Mouse (Mus musculus) A20 (cell line): ENCODE measurements around the gene Acot7.
A peak's percentile ranks its signal among the peaks of the same experiment; 100 is the strongest.

Experiments used
- DNase-seq: peaks from one replicate; pipeline ENCODE4 v3.0.0-alpha.2; 2011; ENCODE audit warnings: low read depth, low spot score

The Acot7 gene

DNA sequence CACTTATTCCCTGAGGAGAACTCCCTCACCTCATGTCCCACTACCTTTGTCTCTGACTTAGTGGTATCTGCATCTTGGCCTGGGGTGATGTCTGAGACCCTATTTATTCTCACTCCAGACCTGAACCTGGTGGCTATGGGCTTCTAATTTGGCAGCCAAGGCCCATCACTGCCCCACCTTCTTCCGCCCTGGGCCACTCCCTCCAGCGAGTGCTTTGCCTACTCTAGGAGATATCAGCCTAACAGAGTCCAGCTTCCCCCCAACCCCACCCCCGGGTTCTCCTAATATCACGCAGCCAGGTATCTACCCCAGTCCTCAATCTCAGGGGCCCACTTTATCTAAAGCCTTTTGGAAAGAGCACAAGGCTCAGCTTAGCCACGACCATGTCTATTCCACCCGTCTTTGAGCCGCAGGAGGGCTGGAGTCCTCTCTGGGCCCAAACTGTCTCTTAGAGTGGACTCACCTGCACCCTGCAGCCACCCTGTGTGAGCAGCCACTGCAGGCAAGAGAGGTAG is 26.4 kb upstream of the Acot7 start:
- no peak for DNase-seq

DNA sequence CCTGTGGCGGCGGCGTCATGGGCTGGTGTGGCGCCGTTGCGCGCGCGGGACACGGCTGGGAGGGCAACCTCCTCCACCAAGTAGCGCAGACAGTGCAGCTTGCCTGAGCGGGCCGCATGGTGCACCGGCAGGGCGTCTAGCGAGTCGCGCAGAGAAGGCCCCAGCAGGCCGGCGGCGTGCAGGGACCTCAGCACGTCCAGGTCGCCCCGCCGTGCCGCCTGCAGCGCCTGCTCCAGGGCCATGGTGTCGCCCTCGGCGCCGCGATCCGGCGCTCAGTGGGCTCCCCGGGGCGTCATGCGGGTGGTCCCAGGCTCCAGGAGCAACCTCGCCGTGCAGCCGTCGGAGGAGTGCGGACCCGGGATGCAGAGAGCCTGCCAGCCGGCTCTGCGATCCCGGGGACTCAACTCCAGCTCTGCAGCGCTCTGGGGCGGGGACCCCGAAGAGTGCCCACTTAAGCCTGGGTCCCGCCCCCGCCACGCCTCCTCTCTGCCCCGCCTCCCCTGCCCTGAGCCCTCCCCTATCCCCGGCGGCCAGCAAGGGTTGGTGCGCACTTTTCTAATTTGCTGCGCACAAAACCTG is 25.9 kb upstream of the Acot7 start, which contains the start of gene Espn:
Gene Espn (minus strand): TSS at position 406 of the 579 bp plus-strand sequence.
- DNase-seq, result peak; percentile 82

DNA sequence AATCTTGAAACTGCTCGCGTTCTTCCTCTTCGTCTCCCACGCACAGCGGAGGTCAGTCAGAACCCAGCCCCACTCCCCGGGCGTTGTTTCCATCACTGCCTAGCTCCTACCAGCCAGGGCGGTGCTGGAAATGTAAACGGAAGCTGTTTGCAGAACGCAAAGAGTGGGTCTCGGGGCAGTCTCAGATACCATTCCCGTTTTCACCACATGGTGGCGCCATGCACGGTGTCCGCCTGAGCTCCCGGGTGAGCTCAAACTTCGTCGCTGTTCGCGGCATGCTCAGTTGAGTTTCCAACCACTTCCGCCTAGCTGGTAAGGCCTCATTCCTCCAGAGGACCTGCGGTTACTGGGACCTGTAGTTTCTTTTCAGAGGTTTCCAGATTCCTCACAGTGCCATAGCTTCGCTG is 24.2 kb upstream of the Acot7 start:
- DNase-seq, result peak; percentile 94

DNA sequence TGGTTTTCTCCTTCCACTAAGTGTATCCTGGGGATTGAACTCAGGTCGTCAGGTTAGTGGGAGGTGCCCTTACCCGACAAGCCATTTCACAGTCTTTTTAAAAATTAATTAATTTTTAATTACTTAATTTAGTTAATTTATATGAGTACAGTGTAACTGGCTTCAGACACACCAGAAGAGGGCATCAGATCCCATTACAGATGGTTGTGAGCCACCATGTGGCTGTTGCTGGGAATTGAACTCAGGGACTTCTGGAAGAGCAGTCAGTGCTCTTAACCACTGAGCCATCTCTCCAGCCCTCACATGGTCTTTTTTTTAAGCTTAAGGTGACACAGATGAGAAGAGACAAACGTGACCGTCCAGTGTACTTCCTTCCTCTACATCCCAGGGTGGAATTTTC is 22.9 kb upstream of the Acot7 start:
- no peak for DNase-seq

DNA sequence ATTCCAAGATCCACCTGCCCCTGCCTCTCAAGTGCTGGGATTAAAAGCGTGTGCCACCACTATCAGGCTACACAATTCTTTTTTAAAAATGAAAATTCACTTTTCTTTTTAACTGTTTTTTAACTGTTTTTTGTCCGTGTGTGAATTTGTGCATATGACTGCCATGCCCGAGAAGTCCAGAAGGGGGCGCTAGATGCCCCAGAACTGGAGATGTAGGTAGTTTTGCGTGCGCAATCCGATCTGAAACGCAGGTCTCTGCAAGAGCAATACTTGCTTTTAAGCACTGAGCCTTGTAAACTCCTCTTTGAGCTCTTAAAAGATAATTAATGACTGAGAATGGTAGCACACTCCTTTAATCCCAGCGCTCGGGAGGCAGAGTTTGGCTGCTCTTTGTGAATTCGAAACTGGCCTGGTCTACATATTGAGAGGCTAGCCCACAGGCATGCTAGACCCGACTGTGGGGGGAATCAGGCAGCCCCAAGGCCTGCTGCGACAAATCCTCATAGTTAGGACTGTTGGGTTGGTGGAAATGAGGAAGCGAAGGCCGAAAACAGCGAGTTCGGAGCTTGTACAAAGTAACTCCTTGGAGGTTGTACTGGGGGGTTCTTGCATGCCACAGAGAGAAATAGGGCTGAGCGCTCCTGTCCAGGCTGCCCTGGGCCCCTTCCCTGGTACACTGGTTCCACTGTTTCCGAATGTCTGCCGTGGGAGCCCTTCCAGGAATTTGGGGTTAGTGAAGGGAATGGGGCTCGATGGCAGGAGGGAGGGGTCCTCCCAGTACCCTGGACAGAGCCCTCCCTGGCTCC is 20.0 kb upstream of the Acot7 start:
- DNase-seq, result peak; percentile 72

DNA sequence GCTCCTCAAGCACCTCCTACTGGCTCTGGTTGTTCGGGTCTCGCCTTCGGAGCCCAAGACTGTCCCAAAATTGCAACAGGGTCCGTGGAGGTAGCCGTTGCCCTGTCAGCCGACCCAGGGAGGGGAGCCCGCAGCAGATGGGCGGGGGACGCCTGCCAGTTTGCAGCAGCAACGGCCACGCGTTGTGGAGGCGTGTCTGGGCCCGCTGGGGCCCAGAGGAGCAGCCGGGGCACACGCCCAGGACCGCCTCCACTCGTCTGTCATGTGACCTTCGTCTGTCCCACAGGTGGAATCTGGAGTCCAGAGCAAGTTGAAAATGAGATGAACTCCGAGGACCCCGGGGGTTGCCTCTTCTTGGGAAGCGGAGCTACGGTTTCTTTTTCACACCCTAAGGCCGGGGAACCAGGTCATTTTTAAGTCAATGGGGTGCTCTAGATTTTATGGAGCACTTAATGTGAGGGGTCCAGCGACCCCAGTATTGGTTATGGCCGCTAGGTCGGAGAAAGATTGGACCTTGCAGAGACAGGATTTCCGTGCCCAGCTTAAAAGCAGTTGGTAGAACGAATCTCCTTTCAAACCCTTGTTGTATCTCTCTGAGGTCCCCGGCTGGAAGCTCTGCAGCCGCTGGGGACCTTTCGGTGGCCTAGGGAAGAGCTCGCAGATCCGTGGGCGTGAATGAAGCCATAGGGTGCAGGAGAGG is 19.2 kb upstream of the Acot7 start, which contains the start of gene Hes2:
Gene Hes2 (plus strand): TSS at position 283 of the 700 bp plus-strand sequence.
- DNase-seq, result no peak

DNA sequence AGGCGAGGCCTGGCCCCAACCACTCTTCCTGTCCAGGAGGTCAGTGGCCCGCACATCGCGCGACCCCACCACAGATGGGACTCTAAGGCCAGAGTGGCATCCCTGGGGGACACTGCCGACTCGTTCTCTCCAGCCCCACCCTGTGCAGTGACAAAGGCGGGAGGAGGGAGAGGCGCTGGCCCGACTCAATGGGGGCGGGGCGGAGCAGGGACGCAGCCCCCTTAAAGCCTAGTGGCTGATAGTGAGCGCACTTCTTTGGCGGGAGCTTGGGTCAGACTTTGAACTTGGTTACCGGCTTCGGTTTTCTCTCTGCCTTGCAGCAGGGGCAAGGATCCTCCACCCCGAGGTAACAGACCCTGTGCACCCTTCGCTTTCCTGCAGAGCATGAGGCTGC is 18.7 kb upstream of the Acot7 start:
- DNase-seq, result no peak

DNA sequence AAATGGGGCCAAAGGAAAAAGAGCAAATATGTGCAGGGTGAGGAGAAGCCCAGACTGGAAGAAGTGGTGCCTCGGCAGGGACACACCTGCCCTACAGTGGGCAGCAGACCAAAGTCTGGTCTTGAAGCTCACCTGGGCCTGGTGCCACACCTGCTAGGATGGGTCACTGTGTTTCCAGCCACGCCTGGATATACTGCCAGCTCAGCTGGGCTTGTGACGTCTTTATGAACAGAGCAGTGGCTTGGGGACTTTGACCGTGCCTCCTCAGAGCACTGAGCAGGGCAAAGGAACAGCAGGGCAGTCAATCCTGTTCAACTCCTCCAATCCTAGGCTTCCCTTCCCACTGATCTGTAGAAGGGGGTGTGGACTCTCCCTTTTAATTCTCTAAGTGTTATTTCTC is 17.2 kb upstream of the Acot7 start:
- no peak for DNase-seq

DNA sequence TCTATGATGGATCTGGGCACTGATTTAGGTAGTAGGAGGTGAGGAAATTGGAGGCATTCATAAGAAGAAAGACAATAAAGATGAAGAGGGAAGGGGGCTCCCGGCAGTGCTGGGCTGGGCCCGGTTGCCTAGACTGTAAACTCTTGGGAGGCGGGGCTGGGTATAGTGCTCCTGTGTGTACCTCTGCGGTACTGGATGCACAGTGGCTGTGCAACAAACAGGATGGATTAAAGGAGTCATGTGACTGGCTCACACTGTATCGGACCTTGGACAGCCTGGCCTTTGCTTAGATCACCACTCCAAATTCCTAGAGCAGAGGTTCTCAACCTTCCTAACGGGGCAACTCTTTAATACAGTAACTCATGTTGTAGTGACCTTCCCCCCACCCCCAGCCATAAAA is 16.3 kb upstream of the Acot7 start:
- DNase-seq, result no peak

DNA sequence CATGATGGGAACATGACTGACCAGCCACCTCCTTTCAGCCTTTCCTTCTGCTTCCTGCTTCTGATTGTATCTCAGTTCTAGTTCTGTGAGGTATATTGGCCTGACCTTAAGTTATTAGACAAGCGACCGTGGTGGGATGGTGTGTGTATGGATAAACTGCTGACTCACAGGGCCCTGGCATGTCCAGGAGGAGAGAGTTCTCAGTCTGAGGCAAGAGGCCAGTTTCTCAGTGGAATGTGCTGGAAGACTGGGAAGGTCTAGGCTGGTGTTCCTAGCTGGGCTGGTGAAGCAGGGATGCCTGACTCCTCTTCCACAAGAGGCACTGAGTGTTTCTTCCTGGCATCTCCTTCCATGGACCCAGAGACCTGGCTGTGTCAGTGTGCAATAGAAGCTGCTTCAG is 15.2 kb upstream of the Acot7 start:
- no peak for DNase-seq

DNA sequence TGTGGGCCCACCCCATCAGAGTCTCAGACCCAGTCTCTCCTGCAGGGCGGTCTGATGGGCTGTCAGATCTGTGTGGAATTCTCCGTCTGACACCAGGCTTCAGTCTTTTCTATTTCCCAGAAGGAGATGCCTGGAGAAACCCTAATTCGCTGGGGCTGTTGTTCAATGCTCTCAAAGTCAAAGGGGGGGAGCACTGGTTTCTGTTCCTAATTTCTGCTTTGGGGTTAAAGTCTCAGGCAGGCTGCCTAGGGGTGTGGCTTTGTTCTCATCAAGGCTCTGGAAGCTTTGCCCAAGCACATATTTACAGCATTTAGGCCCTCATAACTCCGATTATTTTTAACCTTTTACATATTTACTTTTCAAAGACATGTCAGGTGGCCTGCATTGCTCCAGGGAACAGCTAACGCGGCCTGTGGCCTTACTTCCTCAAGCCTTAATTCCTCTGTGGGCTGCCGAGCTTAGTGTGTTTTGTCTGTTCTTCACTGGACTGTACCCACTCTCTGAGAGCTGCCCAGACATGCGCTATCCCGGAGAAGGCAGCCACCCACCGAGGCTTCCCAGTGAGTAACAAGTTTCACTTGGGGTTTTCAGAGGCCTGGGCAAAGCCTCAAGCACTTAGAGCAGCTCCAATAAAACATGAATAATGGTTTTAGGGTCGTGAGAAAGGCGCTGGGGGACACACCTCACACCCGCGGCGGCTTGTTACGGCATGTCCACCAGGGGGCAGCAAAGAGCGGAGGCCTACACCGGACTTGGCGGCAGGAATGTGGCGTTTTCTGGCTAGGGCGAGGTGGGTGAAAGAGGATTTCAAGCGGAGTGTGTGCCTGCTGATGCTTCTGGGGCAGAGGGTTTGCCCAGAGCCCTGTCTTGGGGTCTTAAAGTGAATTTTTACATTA is 12.7 kb upstream of the Acot7 start:
- peak; percentile 93 for DNase-seq

DNA sequence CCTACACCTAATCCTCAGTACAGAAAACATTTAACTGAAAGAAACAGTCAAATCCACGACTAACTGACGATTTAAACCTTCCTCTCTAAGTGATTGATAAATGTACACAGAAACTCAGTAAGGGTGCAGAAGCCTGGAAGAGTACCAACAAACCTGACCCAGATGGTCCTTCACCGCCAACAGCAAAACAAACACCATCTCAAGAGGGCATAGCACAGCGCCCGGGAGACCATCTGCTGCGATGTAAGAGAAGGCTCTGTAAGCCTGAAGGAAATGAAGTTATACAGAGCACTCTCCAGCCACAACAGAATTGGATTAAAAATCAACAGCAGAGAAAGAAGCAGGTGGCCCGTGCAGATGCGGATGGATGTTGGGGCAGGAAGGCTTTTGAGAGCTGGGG is 9.9 kb upstream of the Acot7 start:
- DNase-seq, result no peak

DNA sequence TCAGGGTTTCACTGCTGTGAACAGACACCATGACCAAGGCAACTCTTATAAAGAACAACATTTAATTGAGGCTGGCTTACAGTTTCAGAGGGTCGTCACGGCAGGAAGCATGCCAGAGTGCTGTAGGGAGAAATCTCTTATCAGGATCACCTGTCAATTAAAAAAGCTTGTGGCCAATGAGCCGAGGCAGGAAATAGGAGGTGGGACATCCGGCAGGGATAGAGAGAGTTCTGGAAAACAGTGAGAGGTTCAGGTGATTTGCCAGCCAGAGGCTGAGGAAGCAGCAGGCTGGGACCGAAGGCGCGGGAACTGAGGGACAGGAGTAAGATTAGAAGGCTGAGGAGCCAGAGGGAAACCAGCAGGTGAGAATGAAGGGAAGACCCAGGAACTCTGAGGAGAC is 8.8 kb upstream of the Acot7 start:
- DNase-seq, result no peak

DNA sequence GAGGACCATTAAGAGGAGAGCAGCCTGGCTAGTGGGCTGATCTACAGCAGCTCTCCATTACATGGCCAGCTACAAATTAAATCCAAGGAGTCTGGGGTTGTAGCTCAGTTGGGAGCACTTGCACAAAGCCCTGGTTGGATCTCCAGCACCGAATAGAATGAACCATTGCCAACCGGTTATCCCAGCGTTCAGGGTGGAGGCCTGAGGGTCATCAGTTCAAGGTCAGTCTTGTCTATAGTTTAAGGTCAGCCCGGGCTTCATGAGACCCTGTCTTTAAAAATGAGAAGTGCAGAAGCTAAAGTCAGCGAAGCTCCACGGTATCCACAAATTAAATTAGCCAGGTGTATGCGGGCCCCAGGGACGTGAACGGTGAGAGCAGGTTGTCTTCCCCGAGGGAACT is 7.6 kb upstream of the Acot7 start:
- no peak for DNase-seq

DNA sequence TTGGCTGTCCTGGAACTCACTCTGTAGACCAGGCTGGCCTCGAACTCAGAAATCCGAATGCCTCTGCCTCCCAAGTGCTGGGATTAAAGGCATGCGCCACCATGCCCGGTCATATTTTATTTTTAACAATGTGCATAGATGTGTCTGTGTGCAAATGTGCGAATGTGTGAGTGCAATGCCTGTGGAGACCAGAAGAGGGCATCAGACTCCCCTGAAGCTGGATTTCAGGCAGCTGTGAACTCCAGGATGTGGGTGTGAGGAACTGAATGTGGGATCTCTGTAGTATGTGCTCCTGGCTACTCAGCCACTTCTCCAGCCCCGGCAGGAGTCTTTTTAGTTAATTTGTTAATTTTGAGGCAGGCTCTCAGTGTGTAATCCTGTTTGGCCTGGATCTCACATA is 6.4 kb upstream of the Acot7 start:
- peak; percentile 53 for DNase-seq

DNA sequence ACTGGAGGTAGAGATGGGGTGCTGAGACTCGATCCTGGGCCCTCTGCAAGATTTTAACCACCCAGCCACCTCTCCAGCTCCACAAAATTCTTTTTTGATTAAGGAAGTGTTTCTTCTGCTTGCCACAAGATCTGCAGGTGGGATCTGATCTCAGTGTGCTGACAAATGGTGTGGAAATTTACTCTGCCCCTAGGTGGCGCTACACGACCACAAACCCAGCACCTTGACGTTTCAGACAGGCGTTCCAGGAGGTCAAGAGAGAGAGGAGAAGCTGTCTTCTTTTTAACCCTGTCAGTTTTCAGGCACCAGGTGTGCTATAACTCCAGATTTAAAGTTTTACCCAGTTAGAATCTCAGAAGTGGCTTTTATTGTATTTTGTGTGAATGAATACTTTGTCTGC is 4.9 kb upstream of the Acot7 start:
- DNase-seq, result peak; percentile 87

DNA sequence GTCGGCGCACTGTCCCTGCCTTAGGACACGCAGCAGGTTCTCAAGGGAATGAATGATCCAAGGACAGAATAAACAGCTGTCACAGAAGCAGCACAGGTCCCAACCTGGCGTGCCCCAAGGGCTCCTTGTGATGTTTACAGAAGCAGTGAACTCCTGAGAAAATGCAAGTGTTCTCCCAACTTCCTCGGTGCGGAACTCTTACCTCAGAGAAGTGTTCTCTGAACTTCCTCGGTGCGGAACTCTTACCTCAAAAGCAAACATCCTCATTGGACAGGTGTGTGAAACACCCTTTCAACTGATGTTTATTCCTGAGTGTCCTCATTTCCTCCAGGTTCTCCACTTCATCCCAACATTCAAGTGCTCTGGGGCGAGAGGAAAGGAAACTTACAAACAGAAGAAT is 4.0 kb upstream of the Acot7 start:
- DNase-seq, result no peak

DNA sequence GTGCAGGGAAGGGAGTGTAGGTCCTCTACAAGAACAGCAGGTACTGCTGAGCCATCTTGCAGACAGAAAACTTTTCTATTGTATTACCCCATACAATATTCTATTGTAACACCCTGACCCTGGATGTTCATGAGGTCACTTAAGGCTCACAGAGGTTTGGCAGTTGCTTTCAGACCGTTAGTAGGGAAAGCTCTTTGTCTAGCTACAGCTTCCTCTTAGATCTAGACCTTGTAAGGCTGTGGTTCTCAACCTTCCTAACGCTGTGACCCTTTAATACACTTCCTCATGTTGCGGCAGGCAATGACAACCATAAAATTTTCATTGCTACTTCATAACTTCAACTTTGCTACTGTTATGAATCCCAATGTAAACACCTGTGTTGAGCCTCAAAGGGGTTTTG is 1.3 kb upstream of the Acot7 start:
- DNase-seq, result peak; percentile 44

DNA sequence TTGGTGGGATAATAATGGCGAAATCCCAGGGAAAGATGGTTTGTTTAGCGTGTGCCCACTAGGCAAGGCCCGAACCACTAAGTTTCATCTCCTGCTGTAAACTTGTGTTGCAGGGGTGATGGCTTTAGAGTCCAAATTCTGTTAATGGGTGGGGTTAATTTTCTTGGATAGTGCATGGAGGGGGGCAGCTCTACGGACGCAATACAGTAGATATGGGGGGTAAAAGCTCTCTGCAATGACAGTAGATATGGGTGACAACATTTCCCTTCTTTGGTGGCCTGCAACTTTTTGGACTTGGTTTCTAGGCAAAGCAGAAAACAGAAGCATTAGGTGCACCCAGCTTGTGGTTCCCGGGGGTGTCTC is 779 bp upstream of the Acot7 start:
- DNase-seq, result no peak

DNA sequence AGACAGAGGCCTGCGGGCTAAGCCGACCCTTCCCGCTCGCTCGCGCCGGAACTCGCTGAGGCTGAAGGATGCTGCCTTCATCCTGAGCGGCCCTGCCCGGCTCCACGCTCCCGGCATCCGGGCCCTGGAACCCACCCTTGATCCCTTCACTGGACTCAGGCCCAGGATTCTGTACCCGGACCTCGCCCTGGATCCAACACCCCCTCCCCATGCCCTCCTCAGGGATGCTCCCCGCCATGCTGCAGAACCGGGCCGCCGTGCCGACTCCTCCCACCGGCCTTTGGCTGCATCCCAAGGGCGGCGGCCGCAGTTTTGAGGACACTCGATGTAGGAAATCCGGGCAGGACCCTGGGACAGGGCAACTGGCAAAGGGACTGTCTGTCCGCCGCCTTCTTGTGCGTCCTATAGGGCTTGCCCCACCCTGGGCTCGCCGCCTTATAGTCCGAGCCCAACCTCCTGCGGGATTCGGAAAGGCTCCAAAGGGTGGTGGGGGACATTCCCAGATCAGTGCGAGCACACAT is 470 bp downstream of the Acot7 start:
- no peak for DNase-seq
